Mouse (Mus musculus) forebrain, embryonic 16.5 days (tissue): ENCODE results near the gene Mpdz. TPM values are rescaled to one million over a fixed set of nuclear protein-coding genes. Genes with fewer than 3 reads are reported as not detected.

Source experiments
- ATAC-seq: fragments of 200-750 bp; cut with Nextera tagmentation; 2 replicates; pipeline ENCODE4 v1.8.0; 2017; ENCODE audit warnings: mild to moderate bottlenecking, moderate library complexity
- H3K27ac ChIP-seq: fragments of 300-500 bp; sonication (generic); 2 replicates; pipeline ENCODE4 v1.5.1; 2014; ENCODE audit warnings: low read length, control low read depth
- H3K27me3 ChIP-seq: fragments of 300-500 bp; sonication (generic); replicated peaks from 2 replicates; pipeline ENCODE4 v1.6.1; 2014; ENCODE audit warnings: low read length; ENCODE audit not compliant: control insufficient read depth, insufficient read depth
- H3K36me3 ChIP-seq: fragments of 300-500 bp; sonication (generic); 2 replicates; pipeline ENCODE4 v1.6.1; 2014; ENCODE audit not compliant: control insufficient read depth, insufficient read depth
- H3K4me1 ChIP-seq: fragments of 300-500 bp; sonication (generic); replicated peaks from 2 replicates; pipeline ENCODE4 v1.6.1; 2014; ENCODE audit warnings: low read length; ENCODE audit not compliant: control insufficient read depth, insufficient read depth
- H3K4me2 ChIP-seq: fragments of 300-500 bp; sonication (generic); 2 replicates; pipeline ENCODE4 v1.6.1; 2014; ENCODE audit warnings: mild to moderate bottlenecking, low read length, control low read depth
- H3K4me3 ChIP-seq: fragments of 300-500 bp; sonication (generic); replicated peaks from 2 replicates; pipeline ENCODE4 v1.5.1; 2014; ENCODE audit warnings: mild to moderate bottlenecking, low read length, control low read depth
- H3K9ac ChIP-seq: fragments of 300-500 bp; sonication (generic); replicated peaks from 2 replicates; pipeline ENCODE4 v1.6.1; 2014; ENCODE audit warnings: low read depth, low read length, control low read depth
- H3K9me3 ChIP-seq: fragments of 300-500 bp; sonication (generic); 2 replicates; pipeline ENCODE4 v1.6.1; 2016; ENCODE audit warnings: low read length; ENCODE audit not compliant: control insufficient read depth
- WGBS: fragments of 180-500 bp; shearing (Covaris S2); extraction: QIAGEN DNeasy Blood & Tissue Kit; methylation state at CpG from one replicate; pipeline ENCODE4 v1.1.7; 2014; 5-methylcytosine and 5-hydroxymethylcytosine counted together
- polyA plus RNA-seq: library from polyadenylated mRNA; unstranded; fragments of >200 nt; fragmentation: Nextera tagmentation; extraction: Ambion mirVana; gene quantifications from 2 replicates; pipeline ENCODE4 v1.2.1, GENCODE M21; 2015

Mpdz gene
- 21.6 and 22.0 TPM in 2 replicates for polyA plus RNA-seq

- under 1% methylated on average over 91 of the region's 97 CpGs for WGBS
- H3K27me3 ChIP-seq: no peaks in the 10 kb centered on the region
- no peaks in the 10 kb centered on the region for H3K9me3 ChIP-seq
Observed at GRCm38 (mm10) chr4:81442078-81442981, at the start of gene Mpdz. Gene Mpdz (minus strand): TSS chr4:81442815.

DNA sequence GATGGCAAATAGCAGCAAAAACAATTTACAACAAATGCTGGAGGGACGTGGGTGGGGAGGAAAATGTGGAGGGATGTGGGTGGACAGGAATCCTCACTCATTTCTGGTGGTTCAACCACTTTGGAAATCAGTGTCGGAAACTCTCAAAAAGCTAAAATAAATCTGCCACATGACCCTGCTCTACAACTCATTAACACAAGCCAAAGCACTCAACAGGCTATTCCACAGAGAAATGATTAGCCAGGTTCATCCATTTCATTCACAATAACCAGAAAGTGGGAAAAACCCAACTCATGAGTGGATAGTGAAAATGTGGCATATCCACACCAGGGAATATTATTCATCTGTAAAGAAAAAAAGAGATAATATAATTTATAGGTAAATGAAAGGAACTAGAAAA is 47.9 kb upstream of the Mpdz start:
- Histone ChIP-seq H3K9me3 (no peaks in the 10 kb centered on the region), H3K4me1 (no peaks in the 10 kb centered on the region), H3K4me3 (no peak overlapping the region), H3K9ac (no peak overlapping the region), H3K27ac (no peak overlapping the region), H3K36me3 (no peaks in the 10 kb centered on the region), H3K4me2 (no peak overlapping the region), H3K27me3 (no peaks in the 10 kb centered on the region)
- 90% methylated on average over 2 of the region's 2 CpGs for WGBS
- ATAC-seq: no peak

More at GRCm38 (mm10) chr4:81442078-81442981, at the start of gene Mpdz:
- H3K36me3 ChIP-seq: no peaks in the 10 kb centered on the region
- H3K4me1 ChIP-seq: peaks cover 6% of the 10 kb centered on the region
- peak within 1 kb of the TSS; percentile 76 for H3K4me2 ChIP-seq
- peak within 1 kb of the TSS; percentile 83 for H3K4me3 ChIP-seq
- peak within 1 kb of the TSS; percentile 69 for H3K27ac ChIP-seq
- ATAC-seq: peak; percentile 96
- H3K9ac ChIP-seq: peak within 1 kb of the TSS; percentile 83

DNA sequence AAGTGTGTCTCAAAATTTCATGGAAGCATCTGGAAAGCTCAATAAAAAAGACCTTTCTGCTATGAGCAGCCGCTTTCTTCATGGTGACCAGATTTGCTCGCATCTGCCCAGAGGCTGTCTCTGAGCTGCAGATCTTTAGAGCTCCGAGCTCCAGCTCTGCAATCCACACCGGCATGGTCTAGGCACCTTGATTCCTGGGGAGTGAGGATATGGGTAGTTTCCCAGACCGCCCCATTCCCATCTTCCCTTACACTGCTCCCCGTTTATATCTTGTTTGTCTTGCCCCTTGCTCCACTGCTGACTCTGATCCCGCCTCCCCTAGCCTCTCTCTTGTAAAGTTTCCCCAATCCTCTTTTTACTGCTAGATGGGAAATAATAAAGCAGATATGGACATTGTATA is 42.0 kb upstream of the Mpdz start:
- 84% methylated on average over 7 of the region's 7 CpGs for WGBS
- Histone ChIP-seq H3K4me1 (peaks cover 2% of the 10 kb centered on the region; the same call in 1 of the 2 replicates), H3K36me3 (no peaks in the 10 kb centered on the region), H3K27me3 (no peaks in the 10 kb centered on the region), H3K4me3 (no peak overlapping the region), H3K4me2 (no peak overlapping the region), H3K9ac (no peak overlapping the region), H3K9me3 (no peaks in the 10 kb centered on the region), H3K27ac (no peak overlapping the region)
- ATAC-seq: no peak

DNA sequence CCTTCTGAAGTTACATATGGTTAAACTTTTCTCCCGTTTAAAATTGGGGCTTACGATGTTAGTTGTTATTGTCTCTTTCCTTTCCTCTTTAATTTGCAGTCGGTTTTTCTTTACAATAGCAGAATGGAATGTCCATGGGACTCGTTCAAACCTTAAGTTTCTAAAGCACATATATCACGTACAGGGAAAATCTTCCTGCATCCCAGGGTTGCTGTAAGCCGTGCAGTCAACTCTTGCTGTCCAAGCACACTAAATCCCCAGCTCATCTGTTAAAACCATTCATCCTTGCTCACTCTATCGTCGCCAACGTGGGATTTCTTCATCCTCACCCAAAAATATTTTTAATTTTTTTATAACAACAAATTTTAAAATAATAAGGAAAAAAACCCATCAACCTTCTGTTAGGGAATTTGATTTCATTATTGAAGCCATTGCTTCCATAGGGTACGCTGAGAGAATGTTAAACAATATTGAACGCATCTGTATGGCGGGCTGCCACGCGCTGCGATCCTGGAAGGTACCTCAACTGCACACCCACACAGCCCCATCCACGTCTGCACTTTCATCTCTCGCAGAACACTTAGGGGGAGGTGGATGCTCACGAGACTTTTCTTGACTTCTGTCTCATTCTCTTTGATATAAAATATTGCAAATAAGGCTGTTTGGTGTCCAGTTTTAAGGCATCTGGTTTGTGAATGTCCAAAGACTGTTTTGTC is 41.4 kb upstream of the Mpdz start:
- Histone ChIP-seq H3K27ac (no peak overlapping the region), H3K9me3 (no peaks in the 10 kb centered on the region), H3K4me3 (no peak overlapping the region), H3K4me2 (no peak overlapping the region), H3K36me3 (no peaks in the 10 kb centered on the region), H3K27me3 (no peaks in the 10 kb centered on the region), H3K9ac (no peak overlapping the region), H3K4me1 (peaks cover 2% of the 10 kb centered on the region; the same call in 1 of the 2 replicates)
- 73% methylated on average over 18 of the region's 18 CpGs for WGBS
- ATAC-seq: no peak

DNA sequence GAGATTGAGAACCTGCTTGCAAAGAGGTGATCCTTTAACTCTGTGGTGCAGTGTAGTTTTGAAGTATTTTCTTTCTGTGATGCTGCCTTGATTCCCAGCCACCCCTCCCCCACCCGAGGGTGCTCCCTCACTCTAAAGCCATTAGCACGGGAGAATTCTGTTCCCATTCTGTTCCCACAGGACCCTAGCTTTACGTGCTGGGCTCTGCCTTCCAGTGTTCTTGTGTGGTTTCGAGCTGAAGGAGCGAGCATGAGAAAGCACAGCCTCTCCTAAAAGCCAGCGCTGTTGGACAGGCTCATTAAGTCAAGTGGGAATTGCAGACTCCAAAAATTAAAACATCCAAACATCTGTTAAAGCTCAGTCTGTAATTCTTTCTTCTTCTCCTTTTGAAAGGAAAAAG is 40.5 kb upstream of the Mpdz start:
- H3K27me3 ChIP-seq: no peaks in the 10 kb centered on the region
- H3K4me1 ChIP-seq: peaks cover 2% of the 10 kb centered on the region; the same call in 1 of the 2 replicates
- H3K4me3 ChIP-seq: no peak overlapping the region
- no peak overlapping the region for H3K27ac ChIP-seq
- no peak overlapping the region for H3K9ac ChIP-seq
- no peaks in the 10 kb centered on the region for H3K36me3 ChIP-seq
- 6% methylated on average over 6 of the region's 6 CpGs for WGBS
- H3K4me2 ChIP-seq: no peak overlapping the region
- no peak for ATAC-seq
- no peaks in the 10 kb centered on the region for H3K9me3 ChIP-seq

- Histone ChIP-seq H3K4me3 (no peak overlapping the region), H3K36me3 (no peaks in the 10 kb centered on the region), H3K4me1 (no peaks in the 10 kb centered on the region), H3K27me3 (no peaks in the 10 kb centered on the region), H3K9ac (no peak overlapping the region), H3K27ac (no peak overlapping the region), H3K9me3 (no peaks in the 10 kb centered on the region), H3K4me2 (no peak overlapping the region)
- 85% methylated on average over 4 of the region's 4 CpGs for WGBS
- no peak for ATAC-seq
Observed at GRCm38 (mm10) chr4:81466821-81467220, 24.2 kb upstream of the Mpdz start.

DNA sequence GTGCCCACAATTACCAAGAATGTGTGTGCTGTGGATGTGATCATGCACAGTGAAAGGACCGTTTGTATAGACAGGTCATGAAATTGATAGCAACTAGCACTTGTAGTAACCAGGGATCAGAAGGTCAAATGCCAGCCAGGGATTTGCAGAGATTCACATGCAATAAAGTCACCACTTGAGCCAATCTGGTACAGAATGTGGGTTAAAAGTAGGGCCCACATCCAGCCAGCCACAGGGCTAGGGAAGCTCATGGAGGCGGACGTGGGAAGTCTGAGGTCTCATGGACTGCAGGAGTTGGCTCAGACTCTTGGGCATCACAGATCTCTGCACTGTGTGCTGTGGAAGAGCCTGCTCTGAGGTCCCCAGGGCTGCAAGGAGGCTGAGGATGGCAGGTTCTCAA is 22.6 kb upstream of the Mpdz start:
- ATAC-seq: no peak
- H3K9ac ChIP-seq: no peak overlapping the region
- H3K4me2 ChIP-seq: no peak overlapping the region
- H3K27ac ChIP-seq: no peak overlapping the region
- H3K36me3 ChIP-seq: no peaks in the 10 kb centered on the region
- no peak overlapping the region for H3K4me3 ChIP-seq
- no peaks in the 10 kb centered on the region for H3K4me1 ChIP-seq
- no peaks in the 10 kb centered on the region for H3K9me3 ChIP-seq
- H3K27me3 ChIP-seq: no peaks in the 10 kb centered on the region
- WGBS: 93% methylated on average over 3 of the region's 3 CpGs

DNA sequence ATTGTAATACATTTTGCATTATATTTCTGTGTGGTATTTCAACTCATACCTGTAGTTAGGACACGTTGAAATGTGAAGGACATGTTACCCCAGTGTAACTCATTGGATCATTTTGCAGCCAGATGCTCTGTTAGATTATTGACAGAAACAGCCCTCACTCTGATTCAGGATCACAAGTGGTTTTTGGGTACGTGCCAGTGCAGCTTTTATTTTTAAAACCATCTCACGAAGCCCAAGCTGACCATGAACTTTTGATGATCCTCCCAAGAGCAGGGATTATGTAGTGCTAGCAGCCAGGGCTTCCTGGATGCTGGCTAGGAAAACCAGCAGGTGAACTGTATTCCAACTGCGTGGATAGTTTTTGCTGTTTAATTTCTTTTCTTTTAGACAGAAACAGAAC is 19.6 kb upstream of the Mpdz start:
- 57% methylated on average over 4 of the region's 4 CpGs for WGBS
- ATAC-seq: no peak
- Histone ChIP-seq H3K9me3 (no peaks in the 10 kb centered on the region), H3K4me1 (no peaks in the 10 kb centered on the region), H3K36me3 (no peaks in the 10 kb centered on the region), H3K4me3 (no peak overlapping the region), H3K27me3 (no peaks in the 10 kb centered on the region), H3K4me2 (no peak overlapping the region), H3K27ac (no peak overlapping the region), H3K9ac (no peak overlapping the region)

GRCm38 (mm10) chr4:81458921-81459320 is 16.3 kb upstream of the Mpdz start:
- no peaks in the 10 kb centered on the region for H3K9me3 ChIP-seq
- no peak for ATAC-seq
- H3K4me3 ChIP-seq: no peak overlapping the region
- H3K9ac ChIP-seq: no peak overlapping the region
- H3K36me3 ChIP-seq: no peaks in the 10 kb centered on the region
- H3K27ac ChIP-seq: no peak overlapping the region
- no peaks in the 10 kb centered on the region for H3K27me3 ChIP-seq
- no peaks in the 10 kb centered on the region for H3K4me1 ChIP-seq
- WGBS: 88% methylated on average over 1 of the region's 1 CpGs
- no peak overlapping the region for H3K4me2 ChIP-seq
